Mouse (Mus musculus): ENCODE measurements around the gene Vmn1r33. TPM values are rescaled to one million over a fixed set of nuclear protein-coding genes. Genes with fewer than 3 reads are reported as not detected.
"Not testable (repeated sequence)": the region's sequence is repeated elsewhere in the genome, so short reads cannot be mapped to it uniquely, and the experiment has no call there.

The Vmn1r33 gene
- polyA plus RNA-seq (2012; rRNA removed) = not detected in 2 replicates

DNA sequence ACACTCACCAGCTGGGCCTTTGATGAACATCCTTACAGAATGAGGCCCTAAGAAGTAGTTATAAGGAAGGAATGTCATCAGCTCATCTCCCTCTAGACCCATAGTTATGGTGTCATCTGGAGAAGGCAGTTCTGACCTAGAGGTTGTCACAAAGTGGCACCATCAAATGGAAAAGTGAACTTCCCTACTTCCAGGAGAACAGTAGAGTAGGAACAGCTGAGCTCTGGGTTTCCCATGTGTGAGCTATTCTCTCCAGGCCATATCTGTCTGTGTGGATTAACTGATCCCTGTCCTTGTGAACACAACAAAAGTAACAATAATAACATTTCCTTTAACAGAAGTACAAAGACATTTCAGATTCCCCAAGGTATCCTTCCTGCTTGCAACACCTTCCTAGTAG is at the start of gene Vmn1r33:
Gene Vmn1r33 (minus strand): TSS at position 101 of the 400 bp plus-strand sequence.
- not testable (repeated sequence) for DNase-seq

DNA sequence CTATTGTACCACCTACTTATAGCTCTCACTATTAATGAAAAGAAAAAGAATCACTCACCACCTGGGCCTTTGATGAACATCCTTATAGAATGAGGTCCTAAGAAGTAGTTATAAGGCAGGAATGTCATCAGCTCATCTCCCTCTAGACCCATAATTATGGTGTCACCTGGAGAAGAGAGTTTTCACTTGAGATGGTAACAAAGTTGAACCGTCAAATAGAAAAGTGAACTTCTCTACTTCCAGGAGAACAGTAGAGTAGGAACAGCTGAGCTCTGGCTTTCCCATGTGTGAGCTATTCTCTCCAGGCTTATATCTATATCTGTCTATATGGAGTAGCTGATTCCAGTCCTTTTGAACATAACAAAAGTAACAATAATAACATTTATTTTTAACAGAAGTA is 25.7 kb upstream of the Vmn1r33 start, which contains the start of gene Vmn1r34:
Gene Vmn1r34 (minus strand): TSS at position 101 of the 400 bp plus-strand sequence.
- H3K4me3 ChIP-seq (ENCODE audit: control insufficient read depth, insufficient read depth, low read length) = no peak within 1 kb of the TSS
- no peaks in the 10 kb centered on the region for H3K36me3 ChIP-seq (ENCODE audit: control insufficient read depth, insufficient read depth, low read length)
- H3K4me1 ChIP-seq (replicated peaks; ENCODE audit: control insufficient read depth, insufficient read depth, low read length) = no peaks in the 10 kb centered on the region
- no peak within 1 kb of the TSS for H3K27ac ChIP-seq (ENCODE audit: control insufficient read depth, insufficient read depth, low read length)
- 95% methylated on average over 1 of the region's 1 CpGs for WGBS
- DNase-seq = no peak
- TF ChIP-seq CTCF (IDR thresholded peaks at IDR 0.05; ENCODE audit: borderline replicate concordance, control insufficient read depth, extremely low read depth, insufficient read depth, low read length, poor library complexity) = no peak
- no peak for TF ChIP-seq POLR2A (IDR thresholded peaks at IDR 0.05; ENCODE audit: control insufficient read depth, extremely low read depth, insufficient read depth, low read length, poor library complexity)
- H3K27me3 ChIP-seq (ENCODE audit: control insufficient read depth, insufficient read depth, low read length) = no peaks in the 10 kb centered on the region

More for the DNA sequence above, at the start of gene Vmn1r33:
- H3K27ac ChIP-seq (ENCODE audit: control insufficient read depth, insufficient read depth, low read length); H3K27me3 ChIP-seq (ENCODE audit: control insufficient read depth, insufficient read depth, low read length); H3K4me1 ChIP-seq (replicated peaks; ENCODE audit: control insufficient read depth, insufficient read depth, low read length); H3K4me3 ChIP-seq (ENCODE audit: control insufficient read depth, insufficient read depth, low read length); H3K36me3 ChIP-seq (ENCODE audit: control insufficient read depth, insufficient read depth, low read length): not testable (repeated sequence)

DNA sequence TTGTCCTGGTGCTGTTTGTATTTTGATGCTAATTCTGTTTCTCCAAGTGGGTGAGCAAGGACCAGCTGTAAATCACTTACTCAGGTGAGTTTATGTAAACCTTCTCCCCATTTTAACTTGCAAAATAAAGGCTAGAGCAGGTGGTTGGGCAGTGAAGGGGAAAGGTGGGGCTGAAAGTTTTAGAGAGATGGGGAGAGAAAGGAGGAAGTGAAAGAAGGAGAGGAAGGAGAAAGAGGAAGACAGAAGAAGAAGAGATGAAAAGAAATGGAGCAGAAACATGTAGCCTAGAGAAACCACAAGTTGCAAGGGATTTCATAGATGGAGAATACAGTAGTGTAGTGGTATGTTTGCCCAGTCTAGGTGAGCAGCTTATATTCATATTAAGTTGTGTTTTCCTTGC is 22.3 kb downstream of the Vmn1r33 start:
- no peak for DNase-seq

More for the DNA sequence above, 22.3 kb downstream of the Vmn1r33 start:
- H3K27ac ChIP-seq (ENCODE audit: control insufficient read depth, insufficient read depth, low read length) = no peak overlapping the region
- H3K4me3 ChIP-seq (ENCODE audit: control insufficient read depth, insufficient read depth, low read length) = no peak overlapping the region
- no peaks in the 10 kb centered on the region for H3K4me1 ChIP-seq (replicated peaks; ENCODE audit: control insufficient read depth, insufficient read depth, low read length)
- H3K36me3 ChIP-seq (ENCODE audit: control insufficient read depth, insufficient read depth, low read length) = no peaks in the 10 kb centered on the region
- TF ChIP-seq POLR2A (IDR thresholded peaks at IDR 0.05; ENCODE audit: control insufficient read depth, extremely low read depth, insufficient read depth, low read length, poor library complexity) (no peak), CTCF (IDR thresholded peaks at IDR 0.05; ENCODE audit: borderline replicate concordance, control insufficient read depth, extremely low read depth, insufficient read depth, low read length, poor library complexity) (no peak)
- H3K27me3 ChIP-seq (ENCODE audit: control insufficient read depth, insufficient read depth, low read length) = no peaks in the 10 kb centered on the region

Other genes starting within 250 kb of the Vmn1r33 start
- gene Mad2l1, start 82.9 kb downstream of the Vmn1r33 start, polyA plus RNA-seq (2012; rRNA removed) = 44.3 and 52.3 TPM in 2 replicates
- gene Vmn1r32, start 58.2 kb downstream of the Vmn1r33 start, polyA plus RNA-seq (2012; rRNA removed) = not detected in 2 replicates
- gene Vmn1r34, start 25.6 kb upstream of the Vmn1r33 start, polyA plus RNA-seq (2012; rRNA removed) = not detected in 2 replicates
- not detected in 2 replicates for gene Vmn1r35, start 67.6 kb upstream of the Vmn1r33 start, polyA plus RNA-seq (2012; rRNA removed)
- not detected in 2 replicates for gene Vmn1r36, start 100.9 kb upstream of the Vmn1r33 start, polyA plus RNA-seq (2012; rRNA removed)
- gene Vmn1r37, start 111.1 kb upstream of the Vmn1r33 start, polyA plus RNA-seq (2012; rRNA removed) = not detected in 2 replicates
- gene Vmn1r38, start 164.3 kb upstream of the Vmn1r33 start, polyA plus RNA-seq (2012; rRNA removed) = not detected in 2 replicates
- not detected in 2 replicates for gene Vmn1r39, start 192.3 kb upstream of the Vmn1r33 start, polyA plus RNA-seq (2012; rRNA removed)

All from thymus, adult 2 months (tissue).